Mouse (Mus musculus): ENCODE measurements around the gene Stil.

GRCm38 (mm10) chr4:115045621-115046020, 45.7 kb downstream of the Stil start:
- TF ChIP-seq CTCF (conservative IDR thresholded peaks at IDR 0.05; ENCODE audit: insufficient read depth, insufficient read length, low read depth, low read length) (no peak), POLR2A (IDR thresholded peaks at IDR 0.05; ENCODE audit: low read depth, low read length) (no peak)

Measured in kidney, adult 2 months (tissue).